Mouse (Mus musculus) macrophage (primary cell): ENCODE measurements at regions not wholly inside any gene's neighbourhood (a gene's known extent, or its start where the extent isn't known, plus 50 kb on each side); places are given as distances from the start of the nearest gene placed in this dataset.
"Not testable (repeated sequence)": the region's sequence is repeated elsewhere in the genome, so short reads cannot be mapped to it uniquely, and the experiment has no call there.

Experiments used
- H3K27ac ChIP-seq: fragments of 350-480 bp; formaldehyde crosslinking; 2 replicates; pipeline ENCODE4 v1.9.0; 2021
- H3K36me3 ChIP-seq: fragments of 350-480 bp; formaldehyde crosslinking; 2 replicates; pipeline ENCODE4 v1.9.0; 2021; ENCODE audit errors: inconsistent target
- H3K4me3 ChIP-seq: fragments of 350-480 bp; formaldehyde crosslinking; 2 replicates; pipeline ENCODE4 v1.9.0; 2021; ENCODE audit errors: inconsistent target
- H3K79me2 ChIP-seq: fragments of 350-480 bp; formaldehyde crosslinking; 2 replicates; pipeline ENCODE4 v1.9.0; 2021; ENCODE audit errors: inconsistent target
- WGBS: methylation state at CpG from one replicate; pipeline ENCODE4 v1.1.7; 2026; ENCODE audit warnings: inconsistent platforms; ENCODE audit not compliant: missing documents; 5-methylcytosine and 5-hydroxymethylcytosine counted together

- not testable (repeated sequence) for H3K36me3 ChIP-seq, H3K27ac ChIP-seq, H3K4me3 ChIP-seq, H3K79me2 ChIP-seq
Observed at GRCm38 (mm10) chr14:52863107-52863506, 367.6 kb upstream of the Olfr1507 start.

GRCm38 (mm10) chr14:52862491-52862890 lies 366.9 kb upstream of the Olfr1507 start:
- H3K4me3 ChIP-seq, H3K27ac ChIP-seq, H3K36me3 ChIP-seq, H3K79me2 ChIP-seq: not testable (repeated sequence)
- no CpG with 5 or more reads among the region's 20 CpGs for WGBS

- H3K4me3 ChIP-seq, H3K27ac ChIP-seq, H3K79me2 ChIP-seq, H3K36me3 ChIP-seq: not testable (repeated sequence)
- no CpG with 5 or more reads among the region's 2 CpGs for WGBS
Observed at GRCm38 (mm10) chr14:52855339-52855738, 359.8 kb upstream of the Olfr1507 start.

- not testable (repeated sequence) for H3K27ac ChIP-seq, H3K36me3 ChIP-seq, H3K79me2 ChIP-seq, H3K4me3 ChIP-seq
Observed at GRCm38 (mm10) chr14:52853598-52853997, 358.0 kb upstream of the Olfr1507 start.

GRCm38 (mm10) chr14:52847970-52848369 lies 352.4 kb upstream of the Olfr1507 start:
- not testable (repeated sequence) for H3K79me2 ChIP-seq, H3K4me3 ChIP-seq, H3K27ac ChIP-seq, H3K36me3 ChIP-seq
- no CpG with 5 or more reads among the region's 2 CpGs for whole genome bisulfite sequencing

GRCm38 (mm10) chr14:52824005-52824404 lies 328.5 kb upstream of the Olfr1507 start:
- not testable (repeated sequence) for H3K4me3 ChIP-seq, H3K36me3 ChIP-seq, H3K79me2 ChIP-seq, H3K27ac ChIP-seq
- WGBS = no CpG with 5 or more reads among the region's 1 CpGs

GRCm38 (mm10) chr14:52821617-52822016 lies 326.1 kb upstream of the Olfr1507 start:
- not testable (repeated sequence) for H3K79me2 ChIP-seq, H3K36me3 ChIP-seq, H3K4me3 ChIP-seq, H3K27ac ChIP-seq
- no CpG with 5 or more reads among the region's 4 CpGs for WGBS

GRCm38 (mm10) chr14:52811128-52811415 lies 315.5 kb upstream of the Olfr1507 start:
- WGBS = no CpG with 5 or more reads among the region's 5 CpGs
- H3K27ac ChIP-seq = not testable (repeated sequence)

GRCm38 (mm10) chr14:52810275-52811127 lies 315.0 kb upstream of the Olfr1507 start:
- not testable (repeated sequence) for H3K27ac ChIP-seq, H3K4me3 ChIP-seq, H3K79me2 ChIP-seq, H3K36me3 ChIP-seq
- WGBS = 69% methylated on average over 6 of the region's 8 CpGs

More at GRCm38 (mm10) chr14:52811128-52811415, 315.5 kb upstream of the Olfr1507 start:
- H3K4me3 ChIP-seq, H3K79me2 ChIP-seq, H3K36me3 ChIP-seq: not testable (repeated sequence)

GRCm38 (mm10) chr14:52801705-52802104 lies 306.2 kb upstream of the Olfr1507 start:
- H3K4me3 ChIP-seq, H3K27ac ChIP-seq, H3K36me3 ChIP-seq, H3K79me2 ChIP-seq: not testable (repeated sequence)
- 86% methylated on average over 1 of the region's 2 CpGs for WGBS

- no CpG with 5 or more reads among the region's 9 CpGs for WGBS
- not testable (repeated sequence) for H3K79me2 ChIP-seq, H3K27ac ChIP-seq, H3K4me3 ChIP-seq, H3K36me3 ChIP-seq
Observed at GRCm38 (mm10) chr14:52792600-52792999, 297.1 kb upstream of the Olfr1507 start.

GRCm38 (mm10) chr14:52791828-52792227 lies 296.3 kb upstream of the Olfr1507 start:
- not testable (repeated sequence) for H3K27ac ChIP-seq, H3K36me3 ChIP-seq, H3K4me3 ChIP-seq, H3K79me2 ChIP-seq
- 29% methylated on average over 6 of the region's 6 CpGs for WGBS

GRCm38 (mm10) chr14:52782832-52783231 lies 287.3 kb upstream of the Olfr1507 start:
- not testable (repeated sequence) for H3K79me2 ChIP-seq, H3K4me3 ChIP-seq
- WGBS = 47% methylated on average over 4 of the region's 4 CpGs

GRCm38 (mm10) chr14:52775816-52776215 lies 280.3 kb upstream of the Olfr1507 start:
- not testable (repeated sequence) for H3K36me3 ChIP-seq, H3K27ac ChIP-seq, H3K4me3 ChIP-seq, H3K79me2 ChIP-seq
- WGBS = 39% methylated on average over 2 of the region's 2 CpGs

More at GRCm38 (mm10) chr14:52782832-52783231, 287.3 kb upstream of the Olfr1507 start:
- H3K27ac ChIP-seq, H3K36me3 ChIP-seq: not testable (repeated sequence)

GRCm38 (mm10) chr14:52769450-52769849 lies 273.9 kb upstream of the Olfr1507 start:
- not testable (repeated sequence) for H3K36me3 ChIP-seq, H3K4me3 ChIP-seq, H3K79me2 ChIP-seq, H3K27ac ChIP-seq
- no CpG with 5 or more reads among the region's 1 CpGs for WGBS

GRCm38 (mm10) chr14:52752159-52752558 lies 256.6 kb upstream of the Olfr1507 start:
- H3K36me3 ChIP-seq, H3K79me2 ChIP-seq, H3K27ac ChIP-seq, H3K4me3 ChIP-seq: not testable (repeated sequence)
- WGBS = 0% methylated on average over 1 of the region's 1 CpGs
